Mouse (Mus musculus): ENCODE data around the gene Rlbp1. TPM values are rescaled to one million over a fixed set of nuclear protein-coding genes. Genes with fewer than 3 reads are reported as not detected.

Rlbp1 gene
- polyA plus RNA-seq, 1 experiment from 2014 or later: 0.11 TPM

GRCm38 (mm10) chr7:79345902-79346301 is 40.9 kb downstream of the Rlbp1 start:
- ATAC-seq (no peak), DNase-seq (peak; percentile 66)
- H3K36me3 ChIP-seq (replicated peaks; ENCODE audit: insufficient read depth, low read length): peaks cover 45% of the 10 kb centered on the region
- H3K4me1 ChIP-seq (ENCODE audit: insufficient read depth): no peaks in the 10 kb centered on the region
- H3K4me2 ChIP-seq (ENCODE audit: low read depth, low read length): no peak overlapping the region
- H3K9ac ChIP-seq (replicated peaks): no peak overlapping the region
- H3K27ac ChIP-seq (ENCODE audit: low read depth): no peak overlapping the region
- WGBS (ENCODE audit: insufficient replicate concordance): 43% methylated on average over 4 of the region's 4 CpGs
- no peak overlapping the region for H3K4me3 ChIP-seq (ENCODE audit: low read depth, low read length)
- no peaks in the 10 kb centered on the region for H3K9me3 ChIP-seq (ENCODE audit: low read length)
- TF ChIP-seq CTCF (IDR thresholded peaks at IDR 0.05; ENCODE audit: low read depth) (peak; percentile 69), EP300 (IDR thresholded peaks at IDR 0.05; ENCODE audit: low read depth) (no peak)
- no peaks in the 10 kb centered on the region for H3K27me3 ChIP-seq (ENCODE audit: insufficient read depth, low read length)

DNA sequence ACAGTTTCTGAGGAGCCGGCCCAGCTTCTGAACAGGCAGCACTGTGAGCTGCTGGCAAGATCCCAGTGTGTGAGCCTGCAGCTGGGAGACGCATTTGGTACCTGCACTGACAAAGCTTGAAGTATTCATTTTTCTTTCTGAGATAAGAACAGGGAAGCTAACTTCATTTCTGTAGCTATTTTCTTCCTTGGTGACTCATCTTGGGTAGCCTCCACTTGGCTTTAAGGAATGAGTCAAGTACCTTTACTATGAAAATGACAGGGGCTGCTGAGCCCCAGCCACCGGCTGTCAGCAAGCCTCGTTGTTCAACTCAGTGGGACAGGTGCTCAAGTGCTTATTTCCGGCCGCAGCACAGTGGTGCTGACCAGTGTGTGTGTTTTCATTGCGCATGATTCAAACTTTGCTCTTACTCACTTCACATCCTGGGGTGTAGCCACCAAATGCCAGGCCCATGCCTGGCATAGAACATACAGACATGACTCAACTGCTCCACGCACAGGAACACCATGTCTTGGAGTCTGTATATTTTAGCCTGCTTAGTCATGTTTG is 50.4 kb downstream of the Rlbp1 start:
- Histone ChIP-seq H3K27me3 (ENCODE audit: insufficient read depth, low read length) (no peaks in the 10 kb centered on the region), H3K27ac (ENCODE audit: low read depth) (no peak overlapping the region), H3K9ac (replicated peaks) (no peak overlapping the region), H3K36me3 (replicated peaks; ENCODE audit: insufficient read depth, low read length) (peaks cover 34% of the 10 kb centered on the region), H3K4me1 (ENCODE audit: insufficient read depth) (no peaks in the 10 kb centered on the region), H3K9me3 (ENCODE audit: low read length) (no peaks in the 10 kb centered on the region), H3K4me3 (ENCODE audit: low read depth, low read length) (no peak overlapping the region), H3K4me2 (ENCODE audit: low read depth, low read length) (no peak overlapping the region)
- no peak for DNase-seq
- 90% methylated on average over 8 of the region's 8 CpGs for WGBS (ENCODE audit: insufficient replicate concordance)
- no peak for TF ChIP-seq CTCF (IDR thresholded peaks at IDR 0.05; ENCODE audit: low read depth)
- TF ChIP-seq EP300 (IDR thresholded peaks at IDR 0.05; ENCODE audit: low read depth): no peak
- no peak for ATAC-seq

DNA sequence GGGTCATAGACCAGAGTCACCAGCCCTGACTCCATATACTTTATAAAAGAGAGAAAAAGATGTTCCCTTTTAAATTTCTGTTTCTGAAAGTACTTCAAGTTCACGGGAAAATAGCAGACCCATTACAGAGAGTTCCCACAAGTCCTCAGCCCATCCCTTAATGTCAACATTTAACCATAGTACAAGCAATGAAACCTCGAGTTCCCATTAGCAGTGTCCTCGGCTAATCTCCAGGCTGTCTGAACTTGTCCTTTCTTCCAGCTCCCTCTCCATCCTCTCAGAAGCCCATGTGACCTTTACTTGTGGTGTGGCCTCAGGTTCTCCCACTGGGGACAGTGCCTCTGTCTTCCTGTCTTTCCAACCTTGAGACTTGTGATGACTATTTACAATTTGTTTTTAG is 53.4 kb downstream of the Rlbp1 start:
- DNase-seq (no peak), ATAC-seq (no peak)
- H3K9me3 ChIP-seq (ENCODE audit: low read length): no peaks in the 10 kb centered on the region
- H3K27ac ChIP-seq (ENCODE audit: low read depth): no peak overlapping the region
- peaks cover 57% of the 10 kb centered on the region for H3K36me3 ChIP-seq (replicated peaks; ENCODE audit: insufficient read depth, low read length)
- H3K27me3 ChIP-seq (ENCODE audit: insufficient read depth, low read length): no peaks in the 10 kb centered on the region
- no peak overlapping the region for H3K4me3 ChIP-seq (ENCODE audit: low read depth, low read length)
- H3K4me1 ChIP-seq (ENCODE audit: insufficient read depth): no peaks in the 10 kb centered on the region
- TF ChIP-seq CTCF (IDR thresholded peaks at IDR 0.05; ENCODE audit: low read depth) (no peak), EP300 (IDR thresholded peaks at IDR 0.05; ENCODE audit: low read depth) (no peak)
- H3K4me2 ChIP-seq (ENCODE audit: low read depth, low read length): no peak overlapping the region
- 77% methylated on average over 3 of the region's 3 CpGs for WGBS (ENCODE audit: insufficient replicate concordance)
- no peak overlapping the region for H3K9ac ChIP-seq (replicated peaks)

DNA sequence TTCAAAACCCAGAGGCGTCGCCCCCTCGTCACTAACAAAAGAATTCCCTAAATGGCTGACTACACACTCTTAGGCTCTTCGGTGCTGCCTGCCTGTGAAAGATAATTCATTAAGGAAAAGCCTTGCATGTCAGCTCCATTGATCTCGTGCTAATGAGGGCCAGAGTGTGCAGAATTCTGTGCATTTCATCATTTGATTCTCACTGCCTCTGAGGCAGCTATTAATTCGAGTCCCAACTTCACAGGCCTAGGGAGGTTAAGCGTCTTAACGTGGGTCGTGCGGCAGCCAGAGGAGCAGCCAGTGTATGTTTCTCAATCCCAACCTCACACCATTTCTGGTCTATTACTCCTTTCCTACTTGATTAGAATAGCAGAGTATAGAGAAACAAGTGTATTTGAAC is 55.7 kb downstream of the Rlbp1 start:
- peaks cover 69% of the 10 kb centered on the region for H3K36me3 ChIP-seq (replicated peaks; ENCODE audit: insufficient read depth, low read length)
- WGBS (ENCODE audit: insufficient replicate concordance): 84% methylated on average over 10 of the region's 10 CpGs
- TF ChIP-seq CTCF (IDR thresholded peaks at IDR 0.05; ENCODE audit: low read depth): no peak
- no peak for TF ChIP-seq EP300 (IDR thresholded peaks at IDR 0.05; ENCODE audit: low read depth)

GRCm38 (mm10) chr7:79328769-79329168 is 58.1 kb downstream of the Rlbp1 start:
- Histone ChIP-seq H3K9me3 (ENCODE audit: low read length) (no peaks in the 10 kb centered on the region), H3K4me3 (ENCODE audit: low read depth, low read length) (no peak overlapping the region), H3K36me3 (replicated peaks; ENCODE audit: insufficient read depth, low read length) (peaks cover 78% of the 10 kb centered on the region), H3K4me2 (ENCODE audit: low read depth, low read length) (no peak overlapping the region), H3K27me3 (ENCODE audit: insufficient read depth, low read length) (no peaks in the 10 kb centered on the region), H3K9ac (replicated peaks) (no peak overlapping the region), H3K4me1 (ENCODE audit: insufficient read depth) (no peaks in the 10 kb centered on the region), H3K27ac (ENCODE audit: low read depth) (no peak overlapping the region)
- ATAC-seq: no peak
- DNase-seq: no peak
- TF ChIP-seq EP300 (IDR thresholded peaks at IDR 0.05; ENCODE audit: low read depth) (no peak), CTCF (IDR thresholded peaks at IDR 0.05; ENCODE audit: low read depth) (no peak)
- 92% methylated on average over 5 of the region's 5 CpGs for WGBS (ENCODE audit: insufficient replicate concordance)

More for the DNA sequence above, 55.7 kb downstream of the Rlbp1 start:
- H3K4me1 ChIP-seq (ENCODE audit: insufficient read depth): no peaks in the 10 kb centered on the region
- H3K4me2 ChIP-seq (ENCODE audit: low read depth, low read length): no peak overlapping the region
- ATAC-seq (no peak), DNase-seq (no peak)
- no peak overlapping the region for H3K27ac ChIP-seq (ENCODE audit: low read depth)
- H3K4me3 ChIP-seq (ENCODE audit: low read depth, low read length): no peak overlapping the region
- H3K9ac ChIP-seq (replicated peaks): no peak overlapping the region
- no peaks in the 10 kb centered on the region for H3K27me3 ChIP-seq (ENCODE audit: insufficient read depth, low read length)
- no peaks in the 10 kb centered on the region for H3K9me3 ChIP-seq (ENCODE audit: low read length)

Other genes starting within 250 kb of the Rlbp1 start
- 55.5 and 61.1 TPM in 2 replicates for gene Mfge8, start 238.0 kb downstream of the Rlbp1 start, polyA plus RNA-seq (2015; fragmentation: Nextera tagmentation; extraction: Ambion mirVana)
- 38.2 and 49.3 TPM in 2 replicates for gene Abhd2, start 113.8 kb downstream of the Rlbp1 start, polyA plus RNA-seq (2015; fragmentation: Nextera tagmentation; extraction: Ambion mirVana)
- 2.5 and 3.0 TPM in 2 replicates for gene Fanci, start 4.9 kb upstream of the Rlbp1 start, polyA plus RNA-seq (2015; fragmentation: Nextera tagmentation; extraction: Ambion mirVana)
- 19.1 and 24.7 TPM in 2 replicates for gene Polg, start 79.3 kb upstream of the Rlbp1 start, polyA plus RNA-seq (2015; fragmentation: Nextera tagmentation; extraction: Ambion mirVana)
- gene Rhcg, start 230.6 kb upstream of the Rlbp1 start, polyA plus RNA-seq (2015; fragmentation: Nextera tagmentation; extraction: Ambion mirVana): 0.20 TPM in 1 of 2 replicates, not detected in the other